Mouse (Mus musculus) ovary, adult 18-20 months (tissue): ENCODE results near the gene Zc3h10.
A peak's percentile ranks its signal among the peaks of the same experiment; 100 is the strongest.

ENCODE experiments used
- DNase-seq: peaks from one replicate; pipeline ENCODE4 v3.0.0; 2022; ENCODE audit warnings: low spot score, mixed read lengths

The Zc3h10 gene

GRCm38 (mm10) chr10:128547361-128548032 is at the start of gene Zc3h10:
Gene Zc3h10 (minus strand): TSS chr10:128547774.
- DNase-seq, result peak; percentile 96

- no peak for DNase-seq
Measured at GRCm38 (mm10) chr10:128592797-128593196, 45.2 kb upstream of the Zc3h10 start.

DNA sequence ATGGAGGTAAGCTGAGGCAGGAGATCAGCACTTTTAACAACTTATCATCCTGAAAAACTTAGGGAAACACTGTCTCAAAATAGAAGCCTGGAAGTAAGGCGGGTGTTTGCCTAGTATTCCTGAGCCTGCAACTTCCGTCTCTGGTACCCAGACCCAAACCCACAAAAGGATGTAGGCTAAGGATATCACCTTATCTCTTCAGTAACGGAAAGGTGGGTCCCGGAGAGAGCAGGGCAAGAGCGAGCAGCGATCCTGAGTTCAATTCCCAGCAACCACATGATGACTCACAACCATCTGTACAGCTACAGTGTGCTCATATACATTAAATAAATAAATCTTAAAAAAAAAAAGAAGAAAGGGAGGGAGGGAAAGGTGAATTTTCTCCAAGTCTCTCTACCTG is 43.9 kb upstream of the Zc3h10 start:
- DNase-seq, result no peak

- no peak for DNase-seq
Measured at GRCm38 (mm10) chr10:128590193-128590690, 42.7 kb upstream of the Zc3h10 start.

DNA sequence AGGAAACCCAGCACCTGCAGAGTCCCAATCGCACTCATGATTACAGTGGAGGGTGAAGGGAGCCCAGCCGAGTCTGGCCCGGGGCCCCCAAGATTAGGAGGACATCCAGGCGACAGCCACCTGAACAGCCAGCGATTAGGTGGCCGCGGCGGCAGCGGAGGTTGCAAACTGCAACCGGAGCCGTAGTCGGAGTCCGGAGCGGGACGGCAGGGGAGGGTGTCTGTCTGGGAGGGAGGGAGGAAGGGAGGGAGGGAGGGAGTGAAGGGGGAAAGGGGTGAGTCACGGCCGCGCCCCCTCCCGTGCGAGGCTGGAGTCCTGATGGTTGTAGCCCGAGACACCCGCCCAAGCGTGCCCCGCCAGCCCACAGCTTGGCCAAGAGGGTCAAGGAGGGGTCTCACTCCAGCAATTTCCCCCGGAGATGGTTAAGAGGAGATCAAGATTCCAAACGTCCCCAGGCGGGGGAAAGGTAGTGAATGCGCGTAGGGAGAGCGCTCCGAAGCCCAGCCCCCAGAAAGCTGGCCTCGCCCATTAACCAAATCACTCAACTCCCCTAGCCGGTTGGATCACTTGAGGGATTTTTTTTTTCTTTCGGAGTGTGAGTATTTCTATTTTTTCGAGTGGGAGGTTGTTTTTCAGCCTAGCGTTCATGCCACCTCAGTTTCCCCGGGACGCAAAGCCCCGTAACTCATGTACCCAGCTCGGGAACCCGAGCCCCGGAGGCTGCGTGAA is 42.1 kb upstream of the Zc3h10 start, which contains the start of gene Erbb3:
TSS of gene Erbb3 (minus strand) at position 189 of the 729 bp plus-strand sequence.
- DNase-seq, result peak; percentile 23

- no peak for DNase-seq
Measured at GRCm38 (mm10) chr10:128588775-128589463, 41.3 kb upstream of the Zc3h10 start.

- no peak for DNase-seq
Measured at GRCm38 (mm10) chr10:128588136-128588535, 40.6 kb upstream of the Zc3h10 start.

GRCm38 (mm10) chr10:128587697-128588096 is 40.1 kb upstream of the Zc3h10 start:
- DNase-seq, result no peak

DNA sequence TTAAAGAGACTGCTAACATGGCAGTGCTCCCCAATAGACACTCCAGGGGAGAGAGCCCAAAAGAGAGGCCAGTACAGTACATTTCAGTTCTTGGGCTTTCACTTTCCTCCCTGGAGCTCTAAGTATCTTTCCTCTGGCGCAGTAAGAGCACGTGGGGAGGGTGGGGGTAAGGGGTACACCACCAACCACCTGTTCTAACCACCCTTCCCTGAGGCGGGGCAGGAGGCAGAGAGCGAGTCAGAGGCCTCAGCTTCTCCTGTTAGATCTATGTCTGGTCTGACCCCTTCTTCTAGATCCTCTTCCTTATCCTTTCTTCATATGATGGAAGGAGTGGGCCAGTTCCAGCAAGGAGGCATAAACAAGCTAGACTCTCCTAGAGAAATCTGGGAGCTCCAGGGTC is 39.5 kb upstream of the Zc3h10 start:
- no peak for DNase-seq

GRCm38 (mm10) chr10:128586546-128586945 is 39.0 kb upstream of the Zc3h10 start:
- no peak for DNase-seq

DNA sequence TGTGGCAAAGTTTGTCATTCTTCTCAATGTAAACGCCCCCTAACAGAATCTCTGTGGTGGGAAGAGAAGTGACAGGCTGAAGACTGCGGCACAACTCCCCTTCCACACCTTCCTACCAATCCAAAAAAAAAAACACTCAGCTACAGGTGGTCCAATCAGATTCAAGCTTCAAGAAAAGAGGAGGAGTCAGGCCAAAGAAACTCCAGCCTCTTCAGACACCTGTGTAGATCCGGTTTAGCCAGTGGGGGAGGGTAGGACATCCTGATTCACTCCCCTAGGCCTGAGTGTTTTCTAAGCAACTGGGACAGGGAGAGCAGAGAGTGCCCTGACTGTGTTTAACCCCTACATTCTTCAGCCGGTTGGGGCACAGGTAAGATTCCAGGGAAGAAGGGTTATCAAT is 36.8 kb upstream of the Zc3h10 start:
- DNase-seq, result no peak

DNA sequence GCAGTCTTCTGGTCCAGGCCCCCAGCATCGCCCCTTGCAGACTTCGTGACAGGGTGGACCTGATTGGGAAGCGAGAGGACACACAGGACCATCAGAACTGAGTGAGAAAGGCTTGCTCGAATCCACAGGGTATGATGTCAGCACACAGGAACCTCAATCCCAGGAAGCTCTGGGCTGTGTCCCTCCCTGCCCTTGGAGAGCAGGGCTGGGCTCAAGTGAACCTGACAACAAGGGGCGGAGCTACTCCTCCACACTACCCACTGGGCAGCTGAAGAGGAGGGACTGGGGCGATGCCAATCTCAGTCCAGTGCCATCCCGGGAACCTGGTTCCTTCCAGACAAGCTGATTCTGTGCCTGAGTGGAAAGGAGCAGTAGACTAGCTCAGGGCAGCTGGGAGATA is 36.1 kb upstream of the Zc3h10 start:
- DNase-seq, result peak; percentile 75

- DNase-seq, result no peak
Measured at GRCm38 (mm10) chr10:128579731-128580130, 32.2 kb upstream of the Zc3h10 start.

- DNase-seq, result no peak
Measured at GRCm38 (mm10) chr10:128579298-128579697, 31.7 kb upstream of the Zc3h10 start.

GRCm38 (mm10) chr10:128578330-128578729 is 30.8 kb upstream of the Zc3h10 start:
- no peak for DNase-seq

GRCm38 (mm10) chr10:128575063-128575462 is 27.5 kb upstream of the Zc3h10 start:
- no peak for DNase-seq

- DNase-seq, result peak; percentile 100
Measured at GRCm38 (mm10) chr10:128565788-128566531, 18.4 kb upstream of the Zc3h10 start, which contains the start of gene Pa2g4. Gene Pa2g4 (minus strand): TSS chr10:128565987.

GRCm38 (mm10) chr10:128565206-128565787 is 17.7 kb upstream of the Zc3h10 start:
- no peak for DNase-seq

GRCm38 (mm10) chr10:128563544-128563943 is 16.0 kb upstream of the Zc3h10 start:
- DNase-seq, result no peak

- DNase-seq, result no peak
Measured at GRCm38 (mm10) chr10:128556963-128557362, 9.4 kb upstream of the Zc3h10 start.

GRCm38 (mm10) chr10:128556286-128556685 is 8.7 kb upstream of the Zc3h10 start:
- DNase-seq, result no peak
